Mouse (Mus musculus): ENCODE data around the gene Zswim4. TPM values are rescaled to one million over a fixed set of nuclear protein-coding genes. Genes with fewer than 3 reads are reported as not detected.

Gene Zswim4
- polyA plus RNA-seq, 1 experiment from 2014 or later: 15.1 TPM

DNA sequence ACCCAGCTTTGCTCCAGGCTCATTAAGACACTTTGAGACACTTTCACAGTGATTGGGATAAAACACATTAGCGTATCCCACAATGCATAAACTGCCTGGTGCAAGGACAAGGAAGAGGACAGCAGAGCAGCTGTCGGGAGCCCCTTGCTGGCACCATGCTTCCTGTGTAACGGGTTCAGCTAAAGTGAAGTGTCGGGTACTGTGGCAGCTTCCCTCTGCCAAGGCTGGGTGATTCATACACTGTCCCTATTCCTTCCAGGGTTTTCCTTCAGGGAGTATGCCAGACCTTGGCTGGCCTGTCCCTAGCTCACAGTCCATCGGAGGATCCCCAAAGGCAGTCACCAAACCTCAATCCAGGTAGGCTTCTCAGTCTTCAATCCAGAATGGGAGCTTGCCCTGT lies 66.8 kb downstream of the Zswim4 start:
- no peaks in the 10 kb centered on the region for H3K4me1 ChIP-seq
- no peak overlapping the region for H3K9ac ChIP-seq
- peaks cover 37% of the 10 kb centered on the region for H3K36me3 ChIP-seq
- H3K9me3 ChIP-seq: no peaks in the 10 kb centered on the region
- no peak for ATAC-seq (ENCODE audit: insufficient number of reproducible peaks, low FRiP score, low TSS enrichment, low read depth)
- 86% methylated on average over 5 of the region's 5 CpGs for WGBS
- no peak overlapping the region for H3K4me3 ChIP-seq
- H3K4me2 ChIP-seq: no peak overlapping the region
- no peak overlapping the region for H3K27ac ChIP-seq
- H3K27me3 ChIP-seq: no peaks in the 10 kb centered on the region

DNA sequence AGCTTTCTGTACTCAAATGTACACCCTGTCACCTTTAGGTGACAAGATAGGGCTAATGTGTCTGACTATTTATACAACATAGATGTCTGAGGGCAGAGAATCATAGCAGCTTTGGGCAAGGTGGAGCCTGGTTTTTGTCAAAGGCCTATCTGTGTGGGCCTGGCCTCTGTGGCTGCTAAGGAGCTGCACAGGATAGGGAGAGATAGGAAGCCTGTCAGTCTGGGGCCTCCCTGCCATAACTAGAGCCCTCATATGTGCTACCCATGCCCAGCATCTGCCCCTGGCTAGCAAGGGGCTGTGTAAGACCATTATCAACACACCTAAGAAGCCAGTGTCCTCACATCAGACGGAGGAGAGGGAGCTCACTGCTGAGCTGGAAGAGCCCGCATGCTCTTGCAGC lies 69.2 kb downstream of the Zswim4 start:
- Histone ChIP-seq H3K36me3 (peaks cover 22% of the 10 kb centered on the region), H3K9ac (no peak overlapping the region), H3K4me1 (no peaks in the 10 kb centered on the region), H3K4me3 (no peak overlapping the region), H3K9me3 (no peaks in the 10 kb centered on the region), H3K27me3 (no peaks in the 10 kb centered on the region), H3K4me2 (no peak overlapping the region), H3K27ac (no peak overlapping the region)
- 85% methylated on average over 2 of the region's 2 CpGs for WGBS
- ATAC-seq (ENCODE audit: insufficient number of reproducible peaks, low FRiP score, low TSS enrichment, low read depth): no peak

MicroRNAs within 50 kb of the gene (microRNA counts, 519-probe panel; counts per million panel counts)
- microRNA mmu-miR-181c (2,767 counts per million, percentile 61 among the panel's probes with 10 or more counts), microRNA mmu-miR-23a (4,054 counts per million, percentile 92 among the panel's probes with 10 or more counts), microRNA mmu-miR-27a (4,169 counts per million, percentile 93 among the panel's probes with 10 or more counts)

Small RNA genes lying within 50 kb of the gene (microRNA-seq; reads per million reads assigned to microRNA genes)
- 5,275 reads per million, percentile 91 among the genes with 10 or more reads in this experiment for gene Mir181c
- 3,747 reads per million, percentile 86 among the genes with 10 or more reads in this experiment for gene Mir181d
- 27,813 reads per million, percentile 97 among the genes with 10 or more reads in this experiment for gene Mir23a
- not detected for gene Mir24-2
- gene Mir27a: 439 reads per million, percentile 66 among the genes with 10 or more reads in this experiment
- gene Mir3074-2: not detected

Other genes starting within 250 kb of the Zswim4 start
- gene Samd1, start 239.4 kb downstream of the Zswim4 start, polyA plus RNA-seq (2015; fragmentation: Nextera tagmentation; extraction: Ambion mirVana): 8.8 and 10.6 TPM in 2 replicates
- gene 1700067K01Rik, start 235.6 kb downstream of the Zswim4 start, polyA plus RNA-seq (2015; fragmentation: Nextera tagmentation; extraction: Ambion mirVana): 0.58 and 1.00 TPM in 2 replicates
- 0.27 and 0.71 TPM in 2 replicates for gene 2210011C24Rik, start 224.9 kb downstream of the Zswim4 start, polyA plus RNA-seq (2015; fragmentation: Nextera tagmentation; extraction: Ambion mirVana)
- 5.4 and 5.5 TPM in 2 replicates for gene Palm3, start 215.6 kb downstream of the Zswim4 start, polyA plus RNA-seq (2015; fragmentation: Nextera tagmentation; extraction: Ambion mirVana)
- gene Il27ra, start 194.5 kb downstream of the Zswim4 start, polyA plus RNA-seq (2015; fragmentation: Nextera tagmentation; extraction: Ambion mirVana): 1.7 and 2.2 TPM in 2 replicates
- gene Rln3, start 192.1 kb downstream of the Zswim4 start, polyA plus RNA-seq (2015; fragmentation: Nextera tagmentation; extraction: Ambion mirVana): not detected in 2 replicates
- gene Gm10643, start 171.9 kb downstream of the Zswim4 start, polyA plus RNA-seq (2015; fragmentation: Nextera tagmentation; extraction: Ambion mirVana): 1.0 and 1.4 TPM in 2 replicates
- 8.0 and 8.5 TPM in 2 replicates for gene Rfx1, start 170.2 kb downstream of the Zswim4 start, polyA plus RNA-seq (2015; fragmentation: Nextera tagmentation; extraction: Ambion mirVana)
- gene Dcaf15, start 132.3 kb downstream of the Zswim4 start, polyA plus RNA-seq (2015; fragmentation: Nextera tagmentation; extraction: Ambion mirVana): 6.8 and 8.7 TPM in 2 replicates
- gene Podnl1, start 111.1 kb downstream of the Zswim4 start, polyA plus RNA-seq (2015; fragmentation: Nextera tagmentation; extraction: Ambion mirVana): 2.0 and 2.2 TPM in 2 replicates
- 28.5 and 29.2 TPM in 2 replicates for gene Cc2d1a, start 89.1 kb downstream of the Zswim4 start, polyA plus RNA-seq (2015; fragmentation: Nextera tagmentation; extraction: Ambion mirVana)
- 1.1 and 1.3 TPM in 2 replicates for gene 4930432K21Rik, start 89.0 kb downstream of the Zswim4 start, polyA plus RNA-seq (2015; fragmentation: Nextera tagmentation; extraction: Ambion mirVana)
- gene Nanos3, start 51.8 kb downstream of the Zswim4 start, polyA plus RNA-seq (2015; fragmentation: Nextera tagmentation; extraction: Ambion mirVana): 1.8 and 3.0 TPM in 2 replicates
- 309 and 325 TPM in 2 replicates for gene D8Ertd738e, start 12.7 kb upstream of the Zswim4 start, polyA plus RNA-seq (2015; fragmentation: Nextera tagmentation; extraction: Ambion mirVana)
- 62.0 and 65.5 TPM in 2 replicates for gene Mri1, start 20.3 kb upstream of the Zswim4 start, polyA plus RNA-seq (2015; fragmentation: Nextera tagmentation; extraction: Ambion mirVana)
- gene Ccdc130, start 33.3 kb upstream of the Zswim4 start, polyA plus RNA-seq (2015; fragmentation: Nextera tagmentation; extraction: Ambion mirVana): 18.8 and 20.6 TPM in 2 replicates
- gene Cacna1a, start 151.4 kb upstream of the Zswim4 start, polyA plus RNA-seq (2015; fragmentation: Nextera tagmentation; extraction: Ambion mirVana): 3.3 and 5.2 TPM in 2 replicates

Data from limb, embryonic 15.5 days (tissue).